Mouse (Mus musculus): ENCODE results near the gene Disp1. TPM values are rescaled to one million over a fixed set of nuclear protein-coding genes. Genes with fewer than 3 reads are reported as not detected.

Disp1 gene
- total and polyA plus RNA-seq, 3 experiments = 3.4 to 11.3 (median 5.9) TPM

- in situ Hi-C loops (cut with MboI; ENCODE audit: low pct_ligation_motif_present, low pct_unique_long_range_greater_than_20kb, low sequenced_read_pairs) (no loop called here), dilution Hi-C loops (cut with MboI; ENCODE audit: extremely low pct_ligation_motif_present, extremely low pct_unique_long_range_greater_than_20kb, low sequenced_read_pairs) (no loop called here)
- Histone ChIP-seq H3K9ac (ENCODE audit: insufficient read depth, low read depth) (no peak overlapping the region), H3K27me3 (replicated peaks) (no peaks in the 10 kb centered on the region), H3K4me1 (ENCODE audit: control insufficient read depth in 1 of 2, insufficient read depth in 2 of 2) (peaks cover 0 to 24% of the 10 kb centered on the region in 2 experiments; a peak in 2 of 4 replicates), H3K9me3 (replicated peaks; ENCODE audit: low read length) (no peaks in the 10 kb centered on the region), H3K79me2 (replicated peaks; ENCODE audit: control insufficient read depth, extremely low read depth, insufficient read depth, poor library complexity, severe bottlenecking) (no peaks in the 10 kb centered on the region), H3K36me3 (replicated peaks in 1 of 2; ENCODE audit: control insufficient read depth in 1 of 2, insufficient read depth in 1 of 2, low read length in 1 of 2) (peaks cover 3 to 24% of the 10 kb centered on the region in 2 experiments), H3K4me3 (replicated peaks in 1 of 3; ENCODE audit: low read depth in 2 of 3, low read length in 2 of 3, poor library complexity in 1 of 3) (no peak overlapping the region), H3K27ac (ENCODE audit: insufficient read depth, low read depth) (no peak overlapping the region), H3K4me2 (ENCODE audit: insufficient read depth, low read depth, poor library complexity, severe bottlenecking) (no peak overlapping the region)
- no peak for DNase-seq (ENCODE audit: extremely low read depth)
- TF ChIP-seq GABPA (IDR thresholded peaks at IDR 0.05; ENCODE audit: insufficient replicate concordance, low read depth, low read length) (no peak), ZMIZ1 (IDR thresholded peaks at IDR 0.05; ENCODE audit: low read depth, low read length) (no peak), IRF4 (IDR thresholded peaks at IDR 0.05; ENCODE audit: low read depth, low read length) (no peak), ZNF384 (IDR thresholded peaks at IDR 0.05; ENCODE audit: low read depth, low read length) (no peak), TCF12 (IDR thresholded peaks at IDR 0.05; ENCODE audit: low read depth, low read length) (no peak), UBTF (IDR thresholded peaks at IDR 0.05; ENCODE audit: low read depth, low read length) (no peak), JUN (IDR thresholded peaks at IDR 0.05; ENCODE audit: insufficient read depth, low read depth, low read length) (no peak), SMC3 (IDR thresholded peaks at IDR 0.05; ENCODE audit: low read depth, low read length) (no peak), CHD1 (IDR thresholded peaks at IDR 0.05; ENCODE audit: low read depth, low read length) (no peak), SIN3A (IDR thresholded peaks at IDR 0.05; ENCODE audit: low read length) (no peak), RCOR1 (conservative IDR thresholded peaks at IDR 0.05; ENCODE audit: low read depth, low read length) (no peak), RAD21 (IDR thresholded peaks at IDR 0.05; ENCODE audit: low read depth, low read length) (no peak)
These were observed 118.5 kb downstream of the Disp1 start for GRCm38 (mm10) chr1:183102775-183103174.

- peaks cover 3 to 28% of the 10 kb centered on the region in 2 experiments for H3K36me3 ChIP-seq (replicated peaks in 1 of 2; ENCODE audit: control insufficient read depth in 1 of 2, insufficient read depth in 1 of 2, low read length in 1 of 2)
- no peak for DNase-seq (ENCODE audit: extremely low read depth)
- H3K27me3 ChIP-seq (replicated peaks) = no peaks in the 10 kb centered on the region
- H3K27ac ChIP-seq (ENCODE audit: insufficient read depth, low read depth) = no peak overlapping the region
- TF ChIP-seq UBTF (IDR thresholded peaks at IDR 0.05; ENCODE audit: low read depth, low read length) (no peak), ELF1 (IDR thresholded peaks at IDR 0.05; ENCODE audit: low read depth, low read length) (no peak), POLR2A (IDR thresholded peaks at IDR 0.05; ENCODE audit: low read depth, low read length) (no peak), SMC3 (IDR thresholded peaks at IDR 0.05; ENCODE audit: low read depth, low read length) (no peak), RCOR1 (conservative IDR thresholded peaks at IDR 0.05; ENCODE audit: low read depth, low read length) (no peak), EP300 (IDR thresholded peaks at IDR 0.05; ENCODE audit: low read length) (no peak)
- H3K4me3 ChIP-seq (replicated peaks in 1 of 3; ENCODE audit: low read depth in 2 of 3, low read length in 2 of 3, poor library complexity in 1 of 3) = no peak overlapping the region
- H3K4me2 ChIP-seq (ENCODE audit: insufficient read depth, low read depth, poor library complexity, severe bottlenecking) = no peak overlapping the region
- dilution Hi-C loops (cut with MboI; ENCODE audit: extremely low pct_ligation_motif_present, extremely low pct_unique_long_range_greater_than_20kb, low sequenced_read_pairs) = no loop called here
- in situ Hi-C loops (cut with MboI; ENCODE audit: low pct_ligation_motif_present, low pct_unique_long_range_greater_than_20kb, low sequenced_read_pairs) = no loop called here
- no peaks in the 10 kb centered on the region for H3K9me3 ChIP-seq (replicated peaks; ENCODE audit: low read length)
- no peak overlapping the region for H3K9ac ChIP-seq (ENCODE audit: insufficient read depth, low read depth)
- H3K79me2 ChIP-seq (replicated peaks; ENCODE audit: control insufficient read depth, extremely low read depth, insufficient read depth, poor library complexity, severe bottlenecking) = no peaks in the 10 kb centered on the region
- H3K4me1 ChIP-seq (ENCODE audit: control insufficient read depth in 1 of 2, insufficient read depth in 2 of 2) = peaks cover 0 to 18% of the 10 kb centered on the region in 2 experiments; a peak in 2 of 4 replicates
These were observed 119.2 kb downstream of the Disp1 start for GRCm38 (mm10) chr1:183102153-183102552.
